Mouse (Mus musculus) lung, embryonic 14.5 days (tissue): ENCODE measurements around the gene Olfr1417. TPM values are rescaled to one million over a fixed set of nuclear protein-coding genes. Genes with fewer than 3 reads are reported as not detected.
A peak's percentile ranks its signal among the peaks of the same experiment; 100 is the strongest.

Source experiments
- ATAC-seq: fragments of 200-750 bp; cut with Nextera tagmentation; 2 replicates; pipeline ENCODE4 v1.8.0; 2017; ENCODE audit warnings: mild to moderate bottlenecking, moderate TSS enrichment, moderate library complexity; ENCODE audit not compliant: insufficient read depth
- DNase-seq: peaks from one replicate; pipeline ENCODE4 v3.0.0-alpha.2; 2015
- H3K27ac ChIP-seq: fragments of 300-500 bp; sonication (generic); 2 replicates; pipeline ENCODE4 v1.5.1; 2014; ENCODE audit warnings: low read depth, mild to moderate bottlenecking, moderate library complexity
- H3K27me3 ChIP-seq: fragments of 300-500 bp; sonication (generic); 2 replicates; pipeline ENCODE4 v1.6.1; 2014; ENCODE audit warnings: low read length, control low read depth; ENCODE audit not compliant: insufficient read depth
- H3K36me3 ChIP-seq: fragments of 300-500 bp; sonication (generic); 2 replicates; pipeline ENCODE4 v1.6.1; 2014; ENCODE audit warnings: control low read depth; ENCODE audit not compliant: insufficient read depth
- H3K4me1 ChIP-seq: fragments of 300-500 bp; sonication (generic); 2 replicates; pipeline ENCODE4 v1.6.1; 2014; ENCODE audit warnings: antibody characterized with exemption, control low read depth; ENCODE audit not compliant: insufficient read depth
- H3K4me2 ChIP-seq: fragments of 300-500 bp; sonication (generic); 2 replicates; pipeline ENCODE4 v1.6.1; 2014; ENCODE audit warnings: mild to moderate bottlenecking
- H3K4me3 ChIP-seq: fragments of 300-500 bp; sonication (generic); 2 replicates; pipeline ENCODE4 v1.5.1; 2014; ENCODE audit warnings: low read depth, low read length
- H3K9ac ChIP-seq: fragments of 300-500 bp; sonication (generic); 2 replicates; pipeline ENCODE4 v1.6.1; 2014
- H3K9me3 ChIP-seq: fragments of 300-500 bp; sonication (generic); 2 replicates; pipeline ENCODE4 v1.6.1; 2016; ENCODE audit warnings: low read depth, low read length, control low read depth
- CTCF ChIP-seq: IDR thresholded peaks from 2 replicates; pipeline ENCODE4 v1.5.1; 2016; ENCODE audit warnings: antibody characterized with exemption, low read depth
- WGBS: fragments of 180-500 bp; shearing (Covaris S2); extraction: QIAGEN DNeasy Blood & Tissue Kit; methylation state at CpG from one replicate; pipeline ENCODE4 v1.1.7; 2014; 5-methylcytosine and 5-hydroxymethylcytosine counted together
- polyA plus RNA-seq: library from polyadenylated mRNA; unstranded; fragments of >200 nt; fragmentation: Nextera tagmentation; extraction: Ambion mirVana; gene quantifications from 2 replicates; pipeline ENCODE4 v1.2.1, GENCODE M21; 2014

The Olfr1417 gene
- polyA plus RNA-seq, 1 experiment from 2014 or later, result not detected

GRCm38 (mm10) chr19:11811688-11812365 lies 27.2 kb downstream of the Olfr1417 start:
- H3K4me2 ChIP-seq, result no peak overlapping the region
- TF ChIP-seq CTCF, result no peak
- H3K4me1 ChIP-seq, result no peaks in the 10 kb centered on the region
- 39% methylated on average over 5 of the region's 5 CpGs for WGBS
- H3K9ac ChIP-seq, result no peak overlapping the region
- H3K27ac ChIP-seq, result no peak overlapping the region
- H3K27me3 ChIP-seq, result no peaks in the 10 kb centered on the region
- no peak overlapping the region for H3K4me3 ChIP-seq
- ATAC-seq (peak; percentile 60; the same call in 1 of the 2 replicates), DNase-seq (peak; percentile 47)
- no peaks in the 10 kb centered on the region for H3K36me3 ChIP-seq
- H3K9me3 ChIP-seq, result no peaks in the 10 kb centered on the region

- no peak for DNase-seq
- WGBS, result 60% methylated on average over 1 of the region's 1 CpGs
- H3K9ac ChIP-seq, result no peak overlapping the region
Measured at GRCm38 (mm10) chr19:11810856-11811255, 28.2 kb downstream of the Olfr1417 start.

GRCm38 (mm10) chr19:11810003-11810758 lies 28.8 kb downstream of the Olfr1417 start:
- Histone ChIP-seq H3K4me2 (no peak overlapping the region), H3K4me3 (no peak overlapping the region), H3K27ac (no peak overlapping the region), H3K36me3 (no peaks in the 10 kb centered on the region), H3K4me1 (no peaks in the 10 kb centered on the region), H3K9me3 (no peaks in the 10 kb centered on the region), H3K9ac (no peak overlapping the region), H3K27me3 (no peaks in the 10 kb centered on the region)
- no peak for TF ChIP-seq CTCF
- WGBS, result 66% methylated on average over 5 of the region's 5 CpGs
- DNase-seq, result no peak
- no peak for ATAC-seq

More at GRCm38 (mm10) chr19:11810856-11811255, 28.2 kb downstream of the Olfr1417 start:
- H3K9me3 ChIP-seq, result no peaks in the 10 kb centered on the region
- no peak overlapping the region for H3K27ac ChIP-seq
- H3K4me1 ChIP-seq, result no peaks in the 10 kb centered on the region
- no peak for TF ChIP-seq CTCF
- H3K4me3 ChIP-seq, result no peak overlapping the region
- H3K4me2 ChIP-seq, result no peak overlapping the region
- H3K27me3 ChIP-seq, result no peaks in the 10 kb centered on the region
- H3K36me3 ChIP-seq, result no peaks in the 10 kb centered on the region
- no peak for ATAC-seq

- H3K9ac ChIP-seq, result no peak overlapping the region
- 81% methylated on average over 2 of the region's 2 CpGs for WGBS
- no peak for TF ChIP-seq CTCF
Measured at GRCm38 (mm10) chr19:11808452-11808851, 30.6 kb downstream of the Olfr1417 start.

GRCm38 (mm10) chr19:11807822-11808221 lies 31.2 kb downstream of the Olfr1417 start:
- Histone ChIP-seq H3K27me3 (no peaks in the 10 kb centered on the region), H3K27ac (no peak overlapping the region), H3K4me2 (no peak overlapping the region), H3K9me3 (no peaks in the 10 kb centered on the region), H3K4me3 (no peak overlapping the region), H3K9ac (no peak overlapping the region), H3K36me3 (no peaks in the 10 kb centered on the region), H3K4me1 (no peaks in the 10 kb centered on the region)
- 66% methylated on average over 6 of the region's 6 CpGs for WGBS
- no peak for TF ChIP-seq CTCF
- ATAC-seq (no peak), DNase-seq (no peak)

More at GRCm38 (mm10) chr19:11808452-11808851, 30.6 kb downstream of the Olfr1417 start:
- Histone ChIP-seq H3K27ac (no peak overlapping the region), H3K4me2 (no peak overlapping the region), H3K27me3 (no peaks in the 10 kb centered on the region), H3K4me3 (no peak overlapping the region), H3K36me3 (no peaks in the 10 kb centered on the region), H3K4me1 (no peaks in the 10 kb centered on the region), H3K9me3 (no peaks in the 10 kb centered on the region)
- DNase-seq, result no peak
- ATAC-seq, result no peak

GRCm38 (mm10) chr19:11807251-11807650 lies 31.8 kb downstream of the Olfr1417 start:
- WGBS, result 46% methylated on average over 2 of the region's 2 CpGs

GRCm38 (mm10) chr19:11804423-11804822 lies 34.6 kb downstream of the Olfr1417 start:
- WGBS, result 64% methylated on average over 1 of the region's 1 CpGs
- TF ChIP-seq CTCF, result no peak
- H3K4me2 ChIP-seq, result no peak overlapping the region
- H3K4me1 ChIP-seq, result no peaks in the 10 kb centered on the region
- no peak for ATAC-seq
- no peak overlapping the region for H3K9ac ChIP-seq
- no peaks in the 10 kb centered on the region for H3K9me3 ChIP-seq
- no peak overlapping the region for H3K4me3 ChIP-seq
- DNase-seq, result peak; percentile 5
- no peaks in the 10 kb centered on the region for H3K27me3 ChIP-seq
- no peak overlapping the region for H3K27ac ChIP-seq
- no peaks in the 10 kb centered on the region for H3K36me3 ChIP-seq

More at GRCm38 (mm10) chr19:11807251-11807650, 31.8 kb downstream of the Olfr1417 start:
- TF ChIP-seq CTCF, result no peak
- no peak overlapping the region for H3K4me3 ChIP-seq
- ATAC-seq (no peak), DNase-seq (no peak)
- no peak overlapping the region for H3K4me2 ChIP-seq
- no peaks in the 10 kb centered on the region for H3K4me1 ChIP-seq
- H3K9ac ChIP-seq, result no peak overlapping the region
- no peak overlapping the region for H3K27ac ChIP-seq
- H3K27me3 ChIP-seq, result no peaks in the 10 kb centered on the region
- H3K9me3 ChIP-seq, result no peaks in the 10 kb centered on the region
- H3K36me3 ChIP-seq, result no peaks in the 10 kb centered on the region
